Mouse (Mus musculus): Measurements from ENCODE around the gene Ggn.

- TF ChIP-seq CTCF (IDR thresholded peaks at IDR 0.05; ENCODE audit: extremely low read depth, insufficient read depth, insufficient read length, insufficient replicate concordance) (no peak), POLR2A (IDR thresholded peaks at IDR 0.05; ENCODE audit: low read depth, low read length) (no peak)
Measured at GRCm38 (mm10) chr7:29172390-29173016, 2.5 kb downstream of the Ggn start.

All from spleen, adult 2 months (tissue).